Mouse (Mus musculus): ENCODE results near the gene Ampd3.

DNA sequence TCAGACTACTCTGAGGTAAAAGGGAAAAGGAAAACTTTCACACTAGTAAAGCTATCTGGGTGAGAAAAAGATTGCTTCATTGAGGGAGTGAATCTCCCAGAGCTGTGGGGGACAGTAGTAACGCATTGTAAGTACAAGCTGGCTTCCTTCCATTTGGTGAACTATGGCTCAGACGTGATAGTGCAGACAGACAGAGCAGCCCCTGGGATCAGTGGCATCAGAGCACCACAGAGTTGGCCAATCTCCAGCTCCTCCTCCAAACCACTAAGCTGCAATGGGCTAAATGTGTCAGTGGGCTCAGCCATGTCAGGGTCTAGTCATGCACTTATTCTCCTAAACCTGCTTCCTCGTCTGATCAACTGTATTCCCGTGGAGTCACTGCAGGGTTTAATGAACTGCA is 55.6 kb downstream of the Ampd3 start:
- TF ChIP-seq POLR2A (IDR thresholded peaks at IDR 0.05; ENCODE audit: low read depth, low read length) (no peak), CTCF (IDR thresholded peaks at IDR 0.05; ENCODE audit: extremely low read depth, insufficient read length, insufficient replicate concordance, low read depth, low read length) (no peak)

Measured in small intestine, adult 2 months (tissue).